Mouse (Mus musculus) neural tube, embryonic 12.5 days (tissue): ENCODE data around the gene Nfkbid. TPM values are rescaled to one million over a fixed set of nuclear protein-coding genes. Genes with fewer than 3 reads are reported as not detected.

Experiments
- ATAC-seq: fragments of 200-750 bp; cut with Nextera tagmentation; 2 replicates; pipeline ENCODE4 v1.8.0; 2017; ENCODE audit warnings: low read depth, mild to moderate bottlenecking, moderate TSS enrichment, moderate library complexity; ENCODE audit not compliant: low FRiP score
- H3K27ac ChIP-seq: fragments of 300-500 bp; sonication (generic); 2 replicates; pipeline ENCODE4 v1.5.1; 2016
- H3K27me3 ChIP-seq: fragments of 300-500 bp; sonication (generic); replicated peaks from 2 replicates; pipeline ENCODE4 v1.6.1; 2016; ENCODE audit warnings: mild to moderate bottlenecking
- H3K36me3 ChIP-seq: fragments of 300-500 bp; sonication (generic); 2 replicates; pipeline ENCODE4 v1.6.1; 2016; ENCODE audit warnings: mild to moderate bottlenecking
- H3K4me1 ChIP-seq: fragments of 300-500 bp; sonication (generic); 2 replicates; pipeline ENCODE4 v1.6.1; 2016
- H3K4me2 ChIP-seq: fragments of 300-500 bp; sonication (generic); replicated peaks from 2 replicates; pipeline ENCODE4 v1.6.1; 2016; ENCODE audit warnings: mild to moderate bottlenecking
- H3K4me3 ChIP-seq: fragments of 300-500 bp; sonication (generic); 2 replicates; pipeline ENCODE4 v1.5.1; 2016
- H3K9ac ChIP-seq: fragments of 300-500 bp; sonication (generic); 2 replicates; pipeline ENCODE4 v1.6.1; 2016; ENCODE audit warnings: mild to moderate bottlenecking
- H3K9me3 ChIP-seq: fragments of 300-500 bp; sonication (generic); 2 replicates; pipeline ENCODE4 v1.6.1; 2016; ENCODE audit warnings: mild to moderate bottlenecking
- WGBS: fragments of 180-500 bp; shearing (Covaris S2); methylation state at CpG from one replicate; pipeline ENCODE4 v1.1.7; 2016; 5-methylcytosine and 5-hydroxymethylcytosine counted together
- polyA plus RNA-seq: library from polyadenylated mRNA; unstranded; fragments of >200 nt; fragmentation: Nextera tagmentation; extraction: Ambion mirVana; gene quantifications from 2 replicates; pipeline ENCODE4 v1.2.1, GENCODE M21; 2016

Nfkbid gene
- polyA plus RNA-seq, 1 experiment from 2014 or later: 2.1 TPM

GRCm38 (mm10) chr7:30477415-30478381 is 56.2 kb downstream of the Nfkbid start:
- Histone ChIP-seq H3K36me3 (no peaks in the 10 kb centered on the region), H3K27me3 (no peaks in the 10 kb centered on the region), H3K9me3 (no peaks in the 10 kb centered on the region; the same call in 1 of the 2 replicates), H3K4me1 (0 out of 2 replicates have a peak, but pooled peaks cover 5% of the 10 kb centered on the region), H3K9ac (peak overlapping the region; percentile 42; the same call in 1 of the 2 replicates), H3K27ac (peak overlapping the region; percentile 17; the same call in 1 of the 2 replicates), H3K4me2 (peak overlapping the region; percentile 59), H3K4me3 (peak overlapping the region; percentile 22)
- peak; percentile 71; the same call in 1 of the 2 replicates for ATAC-seq
- 9% methylated on average over 28 of the region's 32 CpGs for WGBS

Other genes with a start within 250 kb of the Nfkbid start
- 2.9 and 5.8 TPM in 2 replicates for gene Cox7a1, start 237.6 kb upstream of the Nfkbid start, polyA plus RNA-seq
- 73.3 and 78.3 TPM in 2 replicates for gene Capns1, start 222.9 kb upstream of the Nfkbid start, polyA plus RNA-seq
- 156 and 166 TPM in 2 replicates for gene Polr2i, start 189.8 kb upstream of the Nfkbid start, polyA plus RNA-seq
- 292 and 299 TPM in 2 replicates for gene Tbcb, start 189.5 kb upstream of the Nfkbid start, polyA plus RNA-seq
- not detected in 2 replicates for gene Ovol3, start 186.0 kb upstream of the Nfkbid start, polyA plus RNA-seq
- gene Thap8, start 141.6 kb upstream of the Nfkbid start, polyA plus RNA-seq: 0.52 and 0.78 TPM in 2 replicates
- gene Wdr62, start 141.3 kb upstream of the Nfkbid start, polyA plus RNA-seq: 6.6 and 9.7 TPM in 2 replicates
- gene Clip3, start 130.0 kb upstream of the Nfkbid start, polyA plus RNA-seq: 74.3 and 87.2 TPM in 2 replicates
- 93.4 and 95.9 TPM in 2 replicates for gene Alkbh6, start 113.0 kb upstream of the Nfkbid start, polyA plus RNA-seq
- 21.8 and 24.3 TPM in 2 replicates for gene Syne4, start 106.9 kb upstream of the Nfkbid start, polyA plus RNA-seq
- gene E130208F15Rik, start 100.0 kb upstream of the Nfkbid start, polyA plus RNA-seq: not detected in 2 replicates
- gene Sdhaf1, start 97.8 kb upstream of the Nfkbid start, polyA plus RNA-seq: 25.9 and 26.7 TPM in 2 replicates
- 10.7 and 11.1 TPM in 2 replicates for gene Lrfn3, start 59.0 kb upstream of the Nfkbid start, polyA plus RNA-seq
- 22.6 and 23.2 TPM in 2 replicates for gene Tyrobp, start 8.0 kb upstream of the Nfkbid start, polyA plus RNA-seq
- gene Hcst, start 1.9 kb upstream of the Nfkbid start, polyA plus RNA-seq: 0.72 and 1.2 TPM in 2 replicates
- 368 and 386 TPM in 2 replicates for gene Aplp1, start 23.8 kb downstream of the Nfkbid start, polyA plus RNA-seq
- 13.5 and 14.6 TPM in 2 replicates for gene Kirrel2, start 36.0 kb downstream of the Nfkbid start, polyA plus RNA-seq
- 2.0 and 3.3 TPM in 2 replicates for gene Nphs1, start 36.6 kb downstream of the Nfkbid start, polyA plus RNA-seq
- gene Prodh2, start 71.9 kb downstream of the Nfkbid start, polyA plus RNA-seq: not detected in 2 replicates
- 78.3 and 90.0 TPM in 2 replicates for gene Arhgap33, start 113.3 kb downstream of the Nfkbid start, polyA plus RNA-seq
- gene Hspb6, start 130.4 kb downstream of the Nfkbid start, polyA plus RNA-seq: 5.4 and 6.0 TPM in 2 replicates
- gene Proser3, start 130.6 kb downstream of the Nfkbid start, polyA plus RNA-seq: 9.7 and 11.0 TPM in 2 replicates
- 52.8 and 53.4 TPM in 2 replicates for gene Lin37, start 138.1 kb downstream of the Nfkbid start, polyA plus RNA-seq
- 83.8 and 87.9 TPM in 2 replicates for gene U2af1l4, start 141.6 kb downstream of the Nfkbid start, polyA plus RNA-seq
- gene Gm49396, start 141.6 kb downstream of the Nfkbid start, polyA plus RNA-seq: 16.2 and 17.1 TPM in 2 replicates
- 137 and 143 TPM in 2 replicates for gene Psenen, start 141.9 kb downstream of the Nfkbid start, polyA plus RNA-seq
- gene Igflr1, start 143.7 kb downstream of the Nfkbid start, polyA plus RNA-seq: 4.1 and 5.7 TPM in 2 replicates
- 12.2 and 13.7 TPM in 2 replicates for gene Kmt2b, start 167.0 kb downstream of the Nfkbid start, polyA plus RNA-seq
- 0.22 and 0.47 TPM in 2 replicates for gene Zbtb32, start 177.2 kb downstream of the Nfkbid start, polyA plus RNA-seq
- gene Upk1a, start 191.1 kb downstream of the Nfkbid start, polyA plus RNA-seq: 1.6 and 1.9 TPM in 2 replicates
- gene Cox6b1, start 204.4 kb downstream of the Nfkbid start, polyA plus RNA-seq: 912 and 934 TPM in 2 replicates
- not detected in 2 replicates for gene Etv2, start 214.1 kb downstream of the Nfkbid start, polyA plus RNA-seq
- gene Rbm42, start 228.6 kb downstream of the Nfkbid start, polyA plus RNA-seq: 163 and 167 TPM in 2 replicates
- gene Haus5, start 243.3 kb downstream of the Nfkbid start, polyA plus RNA-seq: 39.5 and 45.2 TPM in 2 replicates
- not detected in 2 replicates for gene Pmis2, start 249.9 kb downstream of the Nfkbid start, polyA plus RNA-seq